Mouse (Mus musculus): ENCODE results near the gene Epb41l1.

- no peak for TF ChIP-seq CTCF (IDR thresholded peaks at IDR 0.05)
- TF ChIP-seq POLR2A (IDR thresholded peaks at IDR 0.05; ENCODE audit: insufficient read depth, low read depth, low read length) = no peak
- TF ChIP-seq EP300 (IDR thresholded peaks at IDR 0.05; ENCODE audit: insufficient read depth, low read depth, low read length) = no peak
These were observed 36.6 kb downstream of the Epb41l1 start for GRCm38 (mm10) chr2:156457343-156457717.

All from heart, adult 2 months (tissue).